Mouse (Mus musculus) megakaryocyte progenitor cell, adult 5-6 weeks (primary cell): Measurements from ENCODE around the gene Adora2a. TPM values are rescaled to one million over a fixed set of nuclear protein-coding genes. Genes with fewer than 3 reads are reported as not detected.
"Not testable (repeated sequence)": the region's sequence is repeated elsewhere in the genome, so short reads cannot be mapped to it uniquely, and the experiment has no call there.

Experiments
- ATAC-seq: replicated peaks from 2 replicates; pipeline ENCODE4 v1.8.0; 2016; ENCODE audit warnings: mild to moderate bottlenecking, moderate TSS enrichment, inconsistent platforms; ENCODE audit not compliant: poor library complexity
- total RNA-seq, 2 experiments: library from RNA; stranded (forward) in 1 of 2; stranded (reverse) in 1 of 2; fragments of 157-497, 149-512 nt in 1 of 2; fragments of 200-1000 nt in 1 of 2; gene quantifications; 2 replicates each; pipeline versions ENCODE4 v1.2.3 to v1.2.4; 2015 to 2017

Gene Adora2a
- 0.91 and 0.93 TPM in 2 replicates for total RNA-seq (2015)
- 0.54 and 0.88 TPM in 2 replicates for total RNA-seq (2017)

GRCm38 (mm10) chr10:75316872-75316907 lies at the start of gene Adora2a:
Adora2a (plus strand) TSS chr10:75316877.
- ATAC-seq: no peak

GRCm38 (mm10) chr10:75273020-75273419 lies 43.7 kb upstream of the Adora2a start:
- ATAC-seq: peak; percentile 95

- 0 out of 2 replicates have a peak, but pooled peaks have one; percentile 23 for ATAC-seq
Measured at GRCm38 (mm10) chr10:75276427-75277013, 40.2 kb upstream of the Adora2a start.

DNA sequence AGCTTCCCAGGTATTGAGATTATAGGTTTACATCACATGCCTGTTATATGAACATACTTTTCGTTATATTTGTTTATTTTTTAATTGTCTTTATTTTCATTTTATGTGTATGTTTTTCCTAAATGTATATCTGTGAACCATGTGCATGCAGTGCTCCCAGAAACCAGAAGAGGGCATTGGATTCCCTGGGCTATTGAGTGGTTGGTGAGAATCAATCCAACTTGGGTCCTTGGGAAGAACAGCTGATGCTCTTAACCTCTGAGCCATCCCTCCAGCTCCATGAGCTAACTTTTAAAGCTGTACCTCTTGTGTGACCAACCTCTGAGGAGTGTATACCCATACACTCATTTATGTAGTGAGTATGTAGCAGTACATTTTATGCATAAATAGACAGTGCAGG lies 39.2 kb upstream of the Adora2a start:
- ATAC-seq: peak; percentile 38; the same call in 1 of the 2 replicates

DNA sequence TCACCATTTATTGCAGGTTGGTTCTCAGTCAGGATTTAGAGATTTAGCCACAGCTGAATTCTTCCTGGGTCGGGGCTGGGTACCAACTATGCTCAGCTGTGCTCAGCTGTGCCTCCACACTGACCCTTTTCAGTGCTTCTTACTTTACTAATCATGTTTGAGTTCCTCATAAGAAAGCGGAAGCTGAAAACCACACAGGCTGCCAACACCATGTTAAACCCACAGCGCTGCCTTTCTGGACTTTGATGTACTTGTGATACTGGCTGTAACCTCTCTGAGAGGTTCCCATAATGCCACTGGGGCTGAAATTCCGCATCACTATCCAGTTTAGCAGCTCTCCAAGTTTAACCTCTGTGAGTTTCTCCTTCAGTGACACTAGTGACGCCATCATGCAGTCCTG lies 34.0 kb upstream of the Adora2a start:
- peak; percentile 98 for ATAC-seq

- ATAC-seq: no peak
Measured at GRCm38 (mm10) chr10:75283821-75284220, 32.9 kb upstream of the Adora2a start.

GRCm38 (mm10) chr10:75288579-75288978 lies 28.1 kb upstream of the Adora2a start:
- 0 out of 2 replicates have a peak, but pooled peaks have one; percentile 14 for ATAC-seq

- peak; percentile 34; the same call in 1 of the 2 replicates for ATAC-seq
Measured at GRCm38 (mm10) chr10:75289392-75289791, 27.3 kb upstream of the Adora2a start.

DNA sequence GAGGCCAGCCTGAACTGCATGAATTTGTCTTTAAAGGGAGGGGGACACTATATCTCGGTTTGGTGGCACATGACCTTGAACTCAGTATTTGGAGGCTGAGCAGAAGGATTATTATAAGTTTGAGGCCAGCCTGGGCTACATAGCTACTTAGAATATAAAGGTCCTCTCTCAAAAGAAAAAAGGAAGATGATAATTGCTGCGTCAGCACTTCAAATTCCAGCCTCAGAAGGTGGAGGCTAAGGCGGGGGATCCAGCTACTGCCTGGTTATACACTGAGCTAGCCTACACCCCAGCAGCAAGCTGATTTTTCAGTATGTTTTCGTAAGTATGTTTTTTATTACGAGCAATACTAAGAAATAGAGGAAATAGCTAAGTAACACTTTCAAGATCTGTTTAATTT lies 26.0 kb upstream of the Adora2a start:
- no peak for ATAC-seq

GRCm38 (mm10) chr10:75291338-75291737 lies 25.3 kb upstream of the Adora2a start:
- ATAC-seq: 0 out of 2 replicates have a peak, but pooled peaks have one; percentile 26

- not testable (repeated sequence) for ATAC-seq
Measured at GRCm38 (mm10) chr10:75292206-75292605, 24.5 kb upstream of the Adora2a start.

- ATAC-seq: no peak
Measured at GRCm38 (mm10) chr10:75293288-75293687, 23.4 kb upstream of the Adora2a start.

DNA sequence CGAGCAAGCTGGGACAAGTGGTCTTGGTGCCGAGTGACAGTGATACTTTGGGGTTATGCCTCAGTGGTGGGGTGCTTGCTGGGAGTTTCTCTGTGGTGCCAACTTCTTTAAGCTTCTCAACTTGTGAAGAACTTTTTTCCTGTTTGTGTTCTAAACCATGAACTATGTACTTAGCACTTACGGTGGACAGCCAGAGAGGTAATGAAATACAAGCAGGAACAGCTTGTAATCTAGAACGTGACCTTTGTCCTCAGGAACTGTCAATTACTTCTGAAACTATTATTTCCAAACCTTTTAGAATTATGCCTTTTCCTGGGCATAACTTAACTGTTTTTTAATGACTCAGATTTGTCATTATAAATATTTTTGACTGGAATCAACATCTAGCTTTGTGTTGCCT lies 22.3 kb upstream of the Adora2a start:
- no peak for ATAC-seq

DNA sequence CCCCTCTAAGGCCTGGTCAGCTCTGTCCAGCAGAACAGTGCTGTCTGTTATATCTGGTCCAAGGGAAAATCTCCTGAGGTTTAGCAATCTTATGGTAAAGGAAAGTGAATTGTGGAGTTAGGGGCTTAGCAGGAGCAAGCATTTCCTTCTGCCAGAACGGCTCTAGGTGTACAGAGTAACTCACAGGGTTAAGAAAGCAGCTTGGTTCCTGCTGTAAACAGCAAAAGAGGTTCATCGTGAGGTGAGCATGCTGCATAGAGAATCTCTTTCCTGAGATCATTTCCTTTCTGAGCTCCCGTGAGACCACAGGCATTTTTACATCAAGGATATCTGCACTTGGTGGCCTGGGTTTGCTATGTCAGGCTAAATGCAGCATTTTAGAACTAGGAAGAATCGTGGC lies 21.8 kb upstream of the Adora2a start:
- no peak for ATAC-seq

GRCm38 (mm10) chr10:75298608-75299007 lies 18.1 kb upstream of the Adora2a start:
- ATAC-seq: no peak

DNA sequence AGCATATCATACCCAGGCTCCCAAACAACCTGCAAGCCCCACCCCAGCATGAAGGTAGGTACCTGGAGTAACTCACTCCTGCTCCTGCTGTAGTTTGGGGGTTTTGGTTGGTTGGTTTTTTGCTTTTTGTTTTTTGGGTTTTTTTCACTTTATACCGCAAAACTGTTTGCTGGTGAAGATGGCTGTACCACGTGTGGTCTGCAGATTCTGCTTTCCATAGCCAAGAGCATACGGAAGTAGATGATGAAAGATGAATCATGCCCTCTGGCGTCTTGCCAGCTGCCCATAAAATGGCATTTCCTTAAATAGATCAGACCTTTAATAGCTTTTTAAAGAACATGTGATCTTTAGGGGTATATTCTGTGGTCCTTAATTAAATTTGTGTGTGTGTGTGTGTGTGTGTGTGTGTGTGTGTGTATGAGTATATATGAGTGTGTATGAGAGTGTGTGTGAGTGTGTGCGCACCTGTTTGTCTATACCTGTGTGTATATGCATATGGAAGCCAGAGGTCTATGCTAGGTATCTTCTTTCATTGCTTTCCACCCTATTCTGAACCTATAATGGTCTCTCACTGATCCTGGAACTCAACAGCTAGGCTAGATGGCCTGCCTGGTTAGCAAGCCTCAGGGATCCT lies 16.8 kb upstream of the Adora2a start:
- ATAC-seq: peak; percentile 64

- 0 out of 2 replicates have a peak, but pooled peaks have one; percentile 1 for ATAC-seq
Measured at GRCm38 (mm10) chr10:75301195-75301806, 15.4 kb upstream of the Adora2a start.

DNA sequence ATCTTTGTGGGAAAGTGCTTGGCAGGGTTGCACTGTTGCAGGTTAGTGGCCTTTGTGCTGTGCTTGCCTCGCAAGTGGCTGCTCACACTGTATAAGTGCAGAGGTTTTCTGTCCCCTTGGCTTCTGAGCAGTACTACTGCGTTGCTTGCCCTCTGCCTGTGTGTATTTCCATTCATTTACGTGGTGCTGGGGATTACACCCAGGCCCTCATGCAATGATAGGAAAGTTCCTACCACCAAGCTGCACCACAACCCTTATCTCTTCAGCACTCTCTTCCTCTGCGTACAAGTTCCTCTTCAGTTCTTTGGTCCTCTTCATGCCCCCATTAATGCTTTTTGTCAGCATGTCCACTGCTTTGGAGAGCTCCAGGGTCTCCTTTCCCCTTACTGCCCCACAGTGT lies 14.7 kb upstream of the Adora2a start:
- peak; percentile 79 for ATAC-seq

GRCm38 (mm10) chr10:75302536-75302935 lies 14.1 kb upstream of the Adora2a start:
- ATAC-seq: no peak

DNA sequence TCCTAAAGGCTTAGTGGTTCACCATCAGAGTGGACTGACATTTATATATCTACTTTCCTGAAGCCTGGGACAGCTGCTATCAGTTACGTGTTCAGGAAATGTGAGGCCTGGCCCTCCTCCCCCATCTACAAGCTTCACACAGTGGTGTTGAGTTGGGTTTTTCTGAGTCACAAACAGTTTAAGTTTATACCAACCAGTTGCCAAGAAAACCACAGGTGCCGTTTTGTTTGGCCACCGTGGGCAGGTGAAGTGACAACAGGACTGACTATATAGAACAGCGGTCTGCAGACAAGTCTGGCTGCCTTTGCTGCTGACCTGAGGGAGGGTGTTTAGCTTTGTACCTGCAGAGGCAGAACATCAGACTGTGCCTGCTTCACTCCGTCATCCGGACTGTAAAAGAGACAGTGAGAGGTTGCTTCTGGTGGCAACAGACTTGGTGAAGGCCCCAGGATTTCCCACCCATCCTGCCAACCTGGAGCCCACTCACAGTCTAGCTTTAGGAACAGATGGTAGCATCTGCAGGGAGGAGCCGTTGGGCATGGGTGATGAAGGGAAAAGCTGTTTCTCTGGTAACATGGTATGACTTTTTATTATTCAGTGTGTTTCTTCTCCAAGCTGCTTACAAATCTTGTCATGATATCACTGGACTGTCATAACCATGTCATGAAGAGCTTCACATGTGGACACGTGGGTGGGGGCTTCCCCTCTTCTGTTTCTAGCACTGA lies 13.2 kb upstream of the Adora2a start:
- ATAC-seq: no peak

- ATAC-seq: no peak
Measured at GRCm38 (mm10) chr10:75304049-75304405, 12.7 kb upstream of the Adora2a start.

DNA sequence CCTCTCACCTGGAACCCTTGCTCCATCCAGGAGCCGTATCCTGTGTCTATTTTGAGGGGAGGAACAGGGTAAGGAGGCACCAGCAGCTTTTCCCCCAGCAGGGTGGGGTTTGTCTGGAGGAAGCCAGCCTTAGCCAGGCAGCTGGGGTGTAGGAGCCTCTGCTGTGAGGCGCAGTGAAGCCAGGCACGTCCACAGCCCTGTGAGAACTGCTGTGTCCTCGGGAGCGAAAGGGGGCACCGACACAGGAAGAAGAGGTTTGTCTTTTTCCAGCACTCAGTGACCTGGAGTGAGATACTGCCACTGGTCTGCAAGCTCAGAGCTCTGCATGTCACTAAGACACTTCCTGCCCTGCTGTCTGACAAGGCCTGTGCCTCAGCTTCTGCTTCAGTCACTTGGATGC lies 12.3 kb upstream of the Adora2a start:
- ATAC-seq: no peak
